Mouse (Mus musculus): ENCODE data around the gene Cort.

The Cort gene

GRCm38 (mm10) chr4:149154859-149155258, 28.3 kb upstream of the Cort start:
- TF ChIP-seq GATA4 (IDR thresholded peaks at IDR 0.05; ENCODE audit: insufficient replicate concordance, low read length), result no peak

GRCm38 (mm10) chr4:149150721-149151120, 24.2 kb upstream of the Cort start:
- TF ChIP-seq GATA4 (IDR thresholded peaks at IDR 0.05; ENCODE audit: insufficient replicate concordance, low read length), result no peak

GRCm38 (mm10) chr4:149150256-149150655, 23.7 kb upstream of the Cort start:
- no peak for TF ChIP-seq GATA4 (IDR thresholded peaks at IDR 0.05; ENCODE audit: insufficient replicate concordance, low read length)

- no peak for TF ChIP-seq GATA4 (IDR thresholded peaks at IDR 0.05; ENCODE audit: insufficient replicate concordance, low read length)
Measured at GRCm38 (mm10) chr4:149149611-149150010, 23.0 kb upstream of the Cort start.

GRCm38 (mm10) chr4:149149196-149149595, 22.6 kb upstream of the Cort start:
- TF ChIP-seq GATA4 (IDR thresholded peaks at IDR 0.05; ENCODE audit: insufficient replicate concordance, low read length), result no peak

- TF ChIP-seq GATA4 (IDR thresholded peaks at IDR 0.05; ENCODE audit: insufficient replicate concordance, low read length), result no peak
Measured at GRCm38 (mm10) chr4:149148084-149148483, 21.5 kb upstream of the Cort start.

- no peak for TF ChIP-seq GATA4 (IDR thresholded peaks at IDR 0.05; ENCODE audit: insufficient replicate concordance, low read length)
Measured at GRCm38 (mm10) chr4:149147528-149147927, 21.0 kb upstream of the Cort start.

- TF ChIP-seq GATA4 (IDR thresholded peaks at IDR 0.05; ENCODE audit: insufficient replicate concordance, low read length), result no peak
Measured at GRCm38 (mm10) chr4:149145151-149145550, 18.6 kb upstream of the Cort start.

- TF ChIP-seq GATA4 (IDR thresholded peaks at IDR 0.05; ENCODE audit: insufficient replicate concordance, low read length), result no peak
Measured at GRCm38 (mm10) chr4:149144459-149144858, 17.9 kb upstream of the Cort start.

GRCm38 (mm10) chr4:149143594-149143993, 17.0 kb upstream of the Cort start:
- no peak for TF ChIP-seq GATA4 (IDR thresholded peaks at IDR 0.05; ENCODE audit: insufficient replicate concordance, low read length)

- TF ChIP-seq GATA4 (IDR thresholded peaks at IDR 0.05; ENCODE audit: insufficient replicate concordance, low read length), result no peak
Measured at GRCm38 (mm10) chr4:149138515-149138914, 12.0 kb upstream of the Cort start.

GRCm38 (mm10) chr4:149136982-149137770, 10.6 kb upstream of the Cort start, which contains the start of gene Cenps:
Gene Cenps, minus strand, starts transcription at chr4:149137629.
- TF ChIP-seq GATA4 (IDR thresholded peaks at IDR 0.05; ENCODE audit: insufficient replicate concordance, low read length), result no peak

GRCm38 (mm10) chr4:149136116-149136850, 9.7 kb upstream of the Cort start:
- no peak for TF ChIP-seq GATA4 (IDR thresholded peaks at IDR 0.05; ENCODE audit: insufficient replicate concordance, low read length)

GRCm38 (mm10) chr4:149133395-149133794, 6.8 kb upstream of the Cort start:
- TF ChIP-seq GATA4 (IDR thresholded peaks at IDR 0.05; ENCODE audit: insufficient replicate concordance, low read length), result no peak

GRCm38 (mm10) chr4:149131789-149132565, 5.4 kb upstream of the Cort start:
- TF ChIP-seq GATA4 (IDR thresholded peaks at IDR 0.05; ENCODE audit: insufficient replicate concordance, low read length), result no peak
